Mouse (Mus musculus): Measurements from ENCODE around the gene Serpinb6a.
"Not testable (repeated sequence)": the region's sequence is repeated elsewhere in the genome, so short reads cannot be mapped to it uniquely, and the experiment has no call there.

The Serpinb6a gene

DNA sequence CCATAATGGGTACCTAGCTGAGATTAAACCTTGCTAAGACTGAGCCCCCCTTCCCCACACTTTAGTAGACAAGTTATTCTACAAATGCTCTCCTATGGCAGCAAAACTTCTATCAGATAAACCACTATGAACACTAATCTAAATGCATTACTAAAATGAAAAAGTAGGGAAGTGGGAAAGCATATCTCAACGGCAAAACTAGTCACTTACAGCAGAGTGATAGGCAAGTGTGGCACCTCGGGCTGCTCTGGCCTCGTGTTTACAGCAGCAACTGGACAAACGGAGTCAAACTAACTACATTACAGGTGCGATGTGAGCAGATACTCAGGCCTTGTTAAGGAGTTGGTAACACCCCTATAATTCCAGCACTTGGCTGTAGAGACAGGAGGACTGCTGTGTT, 13.0 kb downstream of the Serpinb6a start:
- no peak for DNase-seq (ENCODE audit: low spot score in 2 of 2)

- no peak for DNase-seq (ENCODE audit: low spot score in 2 of 2)
Measured at GRCm38 (mm10) chr13:33966574-33966973, 36.0 kb downstream of the Serpinb6a start.

GRCm38 (mm10) chr13:33966025-33966412, 36.6 kb downstream of the Serpinb6a start:
- no peak for DNase-seq (ENCODE audit: low spot score in 2 of 2)

DNA sequence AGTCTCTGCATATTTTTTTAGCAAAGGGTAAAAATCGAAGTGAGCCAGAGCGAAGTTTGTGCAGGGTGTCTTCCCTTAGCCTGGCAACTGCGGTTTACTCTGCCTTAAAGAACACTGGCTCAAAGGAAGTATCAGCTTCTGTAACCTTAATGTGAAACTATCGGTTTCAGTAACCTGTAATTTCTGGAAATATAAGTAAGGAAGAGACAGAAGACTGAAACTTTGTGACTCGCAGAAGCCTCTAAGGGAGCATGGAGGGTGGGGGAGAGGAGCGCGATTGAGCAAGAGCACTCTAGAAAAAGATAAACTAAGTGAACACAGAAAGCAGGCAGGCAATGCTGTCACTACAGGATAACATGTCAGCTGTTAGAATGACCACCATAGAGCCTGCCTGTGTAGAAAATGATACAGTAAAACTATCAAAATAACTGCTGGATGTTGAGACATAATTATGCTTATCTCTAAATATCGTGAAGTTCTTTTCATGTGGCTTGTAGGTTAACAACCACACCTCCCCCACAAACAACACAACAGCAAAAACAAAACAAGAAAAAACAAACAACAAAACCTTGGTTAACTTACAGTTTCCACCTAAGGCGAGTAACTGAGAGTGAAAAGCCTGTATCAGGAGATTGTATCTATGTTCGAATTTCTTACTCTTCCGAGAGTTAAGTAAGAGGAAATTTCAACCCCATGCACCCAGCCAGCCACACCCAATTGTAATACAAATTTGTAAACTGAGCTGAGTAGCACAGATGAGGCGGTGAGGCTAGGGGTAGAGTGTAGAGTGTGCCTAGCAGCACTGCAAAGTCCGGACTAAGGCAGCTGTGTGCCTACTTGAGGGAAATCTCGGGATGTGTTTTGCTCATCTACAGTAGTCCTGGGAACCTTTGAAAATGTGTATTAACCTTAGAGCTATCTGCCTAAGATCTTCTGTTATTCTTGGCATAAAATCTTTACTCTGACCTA, 37.3 kb downstream of the Serpinb6a start:
- DNase-seq (ENCODE audit: low spot score in 2 of 2): no peak

DNA sequence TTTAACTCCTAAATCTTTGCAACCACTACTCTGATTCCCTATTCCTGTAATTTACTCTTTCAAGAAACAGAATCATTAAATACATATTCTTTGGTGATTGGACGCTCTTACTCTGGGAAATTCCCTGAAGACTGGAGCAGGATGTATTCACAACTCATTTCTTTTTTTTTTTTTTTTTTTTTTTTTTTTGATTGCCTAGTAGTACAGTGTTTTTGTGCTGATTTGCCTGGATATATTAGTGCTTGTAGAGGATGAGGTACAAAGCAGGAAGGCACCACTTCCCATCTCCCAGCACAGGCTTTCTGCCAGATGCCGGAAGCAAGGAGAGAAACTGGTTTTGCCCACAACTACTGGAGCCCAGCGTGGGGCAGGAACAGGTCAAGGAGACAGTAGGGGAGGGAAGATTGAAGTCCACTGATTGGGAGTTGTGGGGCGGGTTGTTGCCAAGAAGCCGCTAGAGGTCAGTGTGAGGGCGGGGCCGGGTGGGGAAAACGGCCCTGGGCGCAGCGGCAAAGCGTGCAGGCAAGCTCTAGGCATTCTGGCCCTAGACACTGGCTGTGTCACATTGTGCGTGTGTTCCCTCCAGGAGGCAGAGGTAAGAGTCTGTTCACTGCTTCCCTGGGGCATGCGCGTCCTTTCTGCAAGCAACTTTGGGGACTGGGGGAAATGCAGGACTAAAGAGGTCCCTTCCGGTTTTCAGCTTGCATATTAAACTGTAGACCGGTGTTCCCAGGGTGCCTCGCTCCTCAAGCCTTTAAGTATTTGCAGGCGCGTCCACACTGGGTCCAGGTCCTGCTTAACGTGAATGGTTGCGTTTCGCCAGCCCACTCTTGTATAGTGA, 38.2 kb downstream of the Serpinb6a start, which contains the start of gene Nqo2:
Gene Nqo2 (plus strand): TSS at position 482 of the 841 bp plus-strand sequence.
- DNase-seq (ENCODE audit: low spot score in 2 of 2): peak; percentile 22 to 50

DNA sequence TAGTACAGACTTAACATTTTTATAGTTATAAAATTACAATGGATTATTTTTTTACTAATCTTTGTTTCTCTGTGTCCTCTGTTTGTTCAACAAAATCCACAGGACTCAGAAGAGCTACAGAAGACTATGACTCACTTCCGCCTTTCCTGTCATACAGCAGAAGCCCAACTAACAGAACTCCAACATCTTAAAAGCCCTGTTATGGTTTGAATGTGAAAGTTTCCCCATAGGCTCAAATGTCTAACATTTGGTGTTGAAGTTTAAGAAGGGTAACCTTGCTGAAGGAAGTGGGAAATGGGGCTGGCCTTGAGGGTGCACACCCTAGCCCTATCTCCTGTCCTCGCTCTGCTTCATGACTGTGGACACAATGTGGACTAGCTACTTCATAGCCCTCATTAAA, 42.8 kb downstream of the Serpinb6a start:
- DNase-seq (ENCODE audit: low spot score in 2 of 2): no peak

DNA sequence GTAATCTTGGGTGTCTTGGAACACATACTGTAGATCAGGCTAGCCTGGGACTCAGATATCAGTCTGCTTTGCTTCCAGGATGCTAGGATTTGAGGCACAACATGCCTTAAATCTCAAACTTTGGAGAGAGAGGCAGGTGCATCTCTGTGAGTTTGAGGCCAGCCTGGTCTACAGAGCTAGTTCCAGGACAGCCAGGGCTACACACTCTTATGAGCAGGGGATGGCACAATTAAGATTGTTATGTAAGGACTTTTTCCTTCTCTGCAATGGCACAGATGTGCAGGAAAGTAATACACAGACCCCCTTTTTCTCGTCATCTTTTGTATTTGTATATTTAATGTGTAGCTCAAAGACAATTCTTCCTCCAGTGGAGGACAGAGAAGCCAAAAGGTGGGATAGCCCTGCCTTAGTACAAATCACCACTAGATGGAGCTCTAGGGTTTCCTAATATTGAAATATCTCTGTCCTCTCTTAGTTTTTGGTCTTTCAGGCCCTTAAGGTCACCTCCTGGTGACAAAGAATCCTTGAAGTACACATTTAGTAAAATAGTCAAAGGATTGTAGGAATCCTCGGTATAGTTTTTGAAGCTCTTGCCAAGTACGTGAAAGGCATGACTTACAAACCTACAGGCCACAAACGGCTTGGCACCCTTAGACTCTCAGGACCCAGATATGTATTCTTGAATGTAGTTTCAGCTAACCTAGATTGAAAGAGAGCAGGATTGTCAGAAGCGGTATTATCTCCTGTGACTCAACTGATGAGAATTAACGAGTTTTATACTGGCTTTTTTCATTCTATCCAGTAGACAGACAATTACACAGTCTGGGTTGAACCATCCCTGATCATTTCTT, 45.8 kb downstream of the Serpinb6a start:
- peak in 1 of 2 experiments; percentile 16 for DNase-seq (ENCODE audit: low spot score in 2 of 2)

GRCm38 (mm10) chr13:33952947-33953346, 49.6 kb downstream of the Serpinb6a start:
- no peak for DNase-seq (ENCODE audit: low spot score in 2 of 2)

GRCm38 (mm10) chr13:33952075-33952449, 50.5 kb downstream of the Serpinb6a start:
- no peak for DNase-seq (ENCODE audit: low spot score in 2 of 2)

- no peak for DNase-seq (ENCODE audit: low spot score in 2 of 2)
Measured at GRCm38 (mm10) chr13:33951308-33952074, 51.1 kb downstream of the Serpinb6a start.

DNA sequence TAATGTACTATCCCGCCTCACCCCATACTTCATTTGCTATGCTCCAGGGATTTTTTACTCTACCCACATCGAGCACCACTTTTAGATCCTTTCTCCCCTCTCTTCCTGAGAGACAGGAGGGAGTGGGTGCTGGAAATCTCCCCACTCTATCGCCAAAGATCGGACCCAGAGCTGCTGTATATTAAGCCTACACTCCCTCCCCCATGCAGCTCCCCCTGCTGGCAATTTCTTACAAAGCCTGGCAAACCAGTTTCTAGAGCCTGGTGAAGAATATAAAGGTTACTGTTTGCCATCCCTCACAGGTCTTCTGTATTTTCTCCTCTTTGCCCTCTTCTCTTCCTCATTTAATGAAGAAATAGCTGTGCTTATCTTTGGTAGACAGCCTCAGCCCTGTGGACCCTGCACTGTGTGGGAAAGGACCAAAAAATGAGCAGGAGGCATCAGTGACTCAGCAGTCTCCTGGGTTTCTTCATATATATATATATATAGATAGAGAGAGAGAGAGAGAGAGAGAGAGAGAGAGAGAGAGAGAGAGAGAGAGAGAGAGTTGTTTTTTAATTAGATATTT, 60.3 kb downstream of the Serpinb6a start:
- no peak for DNase-seq (ENCODE audit: low spot score in 2 of 2)

GRCm38 (mm10) chr13:33941288-33941808, 61.2 kb downstream of the Serpinb6a start:
- DNase-seq (ENCODE audit: low spot score in 2 of 2): no peak

- not testable (repeated sequence) for DNase-seq (ENCODE audit: low spot score in 2 of 2)
Measured at GRCm38 (mm10) chr13:33937587-33937986, 65.0 kb downstream of the Serpinb6a start.

- no peak for DNase-seq (ENCODE audit: low spot score in 2 of 2)
Measured at GRCm38 (mm10) chr13:33937151-33937550, 65.4 kb downstream of the Serpinb6a start.

DNA sequence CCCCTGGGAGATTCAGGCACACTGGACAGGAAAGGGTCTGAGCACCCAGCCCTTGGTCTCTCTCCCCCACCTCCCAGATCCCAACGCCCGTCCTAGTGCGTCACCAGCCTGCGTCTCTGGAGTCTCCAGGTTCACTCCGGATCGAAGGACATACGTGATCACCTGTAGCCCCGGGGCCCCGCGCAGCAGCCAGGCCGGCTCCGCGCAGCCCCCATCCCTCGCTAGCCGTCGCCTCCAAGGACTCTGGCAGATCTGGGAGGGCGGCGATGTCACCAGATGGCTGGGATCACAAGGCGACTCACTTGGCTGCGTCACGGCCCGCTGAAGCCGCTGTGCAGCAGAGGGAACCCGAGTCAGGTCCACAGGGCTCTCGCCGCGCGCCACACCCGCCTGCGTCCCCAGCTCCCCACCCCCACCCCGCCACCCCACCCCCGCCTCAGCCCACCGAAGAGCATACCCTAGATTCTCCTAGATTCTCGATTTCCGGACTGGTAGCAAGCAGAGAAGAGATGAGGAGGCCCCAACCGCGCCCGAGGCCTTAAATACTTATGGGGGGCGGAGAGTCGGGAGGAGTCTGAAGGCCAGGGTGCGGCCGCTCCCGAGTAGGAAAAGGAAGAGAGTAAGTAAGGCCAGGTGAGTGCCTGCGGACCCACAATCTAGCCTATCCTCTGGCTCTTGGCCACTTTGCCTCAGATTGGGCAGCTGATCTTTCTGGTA, 67.0 kb downstream of the Serpinb6a start:
- peak; percentile 24 to 48 for DNase-seq (ENCODE audit: low spot score in 2 of 2)

- no peak for DNase-seq (ENCODE audit: low spot score in 2 of 2)
Measured at GRCm38 (mm10) chr13:33934743-33935142, 67.9 kb downstream of the Serpinb6a start.

DNA sequence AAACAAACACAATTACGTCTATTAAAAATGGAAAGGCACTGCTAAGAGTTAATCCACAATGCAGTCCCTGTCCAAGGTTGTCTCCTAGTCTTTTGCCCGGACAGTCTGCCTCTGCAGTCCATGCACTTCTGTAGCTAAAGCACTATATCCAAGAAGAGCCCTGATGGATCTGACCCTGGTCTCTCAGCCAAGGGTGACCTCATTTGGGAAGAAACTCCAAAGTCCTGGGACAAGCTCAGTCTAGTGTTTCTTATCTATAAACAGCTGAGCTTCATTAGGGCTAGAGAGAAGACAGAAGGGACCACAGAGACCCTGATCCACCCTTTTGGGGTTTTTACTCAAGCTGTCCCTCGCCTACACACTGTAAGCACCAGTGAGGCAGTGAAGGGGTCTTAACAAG, 71.7 kb downstream of the Serpinb6a start:
- DNase-seq (ENCODE audit: low spot score in 2 of 2): no peak

GRCm38 (mm10) chr13:33930281-33930680, 72.3 kb downstream of the Serpinb6a start:
- DNase-seq (ENCODE audit: low spot score in 2 of 2): no peak

GRCm38 (mm10) chr13:33921699-33922098, 80.9 kb downstream of the Serpinb6a start:
- DNase-seq (ENCODE audit: low spot score in 2 of 2): no peak
